Mouse (Mus musculus): ENCODE results near the gene Olfr1124.
"Not testable (repeated sequence)": the region's sequence is repeated elsewhere in the genome, so short reads cannot be mapped to it uniquely, and the experiment has no call there.

Olfr1124 gene

DNA sequence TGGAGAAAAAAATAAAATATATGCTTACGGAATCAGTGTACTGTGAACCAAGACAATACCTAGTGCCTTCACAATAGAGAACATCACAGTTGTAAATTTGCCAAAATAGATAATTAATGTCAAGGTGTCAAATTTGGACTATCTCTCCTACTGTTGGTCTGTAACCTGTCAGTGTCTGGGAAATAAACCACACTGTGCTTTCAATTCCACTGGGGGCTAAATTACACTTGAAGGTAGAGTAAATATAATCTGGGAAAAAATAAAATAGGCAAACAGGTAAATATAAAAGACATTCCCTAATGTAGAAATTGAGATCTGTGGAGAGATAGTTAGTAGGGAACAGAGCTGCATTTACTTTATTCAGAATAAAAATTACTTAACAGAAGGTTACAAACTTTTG is at the start of gene Olfr1124:
Gene Olfr1124, plus strand, starts transcription at position 301 of the 400 bp plus-strand sequence.
- in situ Hi-C loops (cut with MboI, MseI), result no loop called here

DNA sequence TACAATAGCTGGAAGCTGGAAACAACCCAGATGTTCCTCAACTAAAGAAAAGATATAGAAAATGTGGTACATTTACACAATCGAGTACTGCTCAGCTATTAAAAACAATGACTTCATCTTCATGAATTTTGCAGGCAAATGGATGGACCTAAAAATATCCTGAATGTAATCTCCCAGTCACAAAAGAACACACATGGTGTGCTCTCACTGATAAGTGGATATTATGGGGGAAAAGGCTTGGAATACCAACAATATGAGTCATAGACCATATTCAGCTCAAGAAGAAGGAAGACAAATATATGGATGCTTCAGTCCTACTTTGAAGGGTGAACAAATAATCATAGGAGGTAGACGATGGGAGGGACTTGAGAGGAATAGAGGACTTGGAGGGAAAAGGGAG is 46.1 kb upstream of the Olfr1124 start:
- in situ Hi-C loops (cut with MboI, MseI), result no loop called here

DNA sequence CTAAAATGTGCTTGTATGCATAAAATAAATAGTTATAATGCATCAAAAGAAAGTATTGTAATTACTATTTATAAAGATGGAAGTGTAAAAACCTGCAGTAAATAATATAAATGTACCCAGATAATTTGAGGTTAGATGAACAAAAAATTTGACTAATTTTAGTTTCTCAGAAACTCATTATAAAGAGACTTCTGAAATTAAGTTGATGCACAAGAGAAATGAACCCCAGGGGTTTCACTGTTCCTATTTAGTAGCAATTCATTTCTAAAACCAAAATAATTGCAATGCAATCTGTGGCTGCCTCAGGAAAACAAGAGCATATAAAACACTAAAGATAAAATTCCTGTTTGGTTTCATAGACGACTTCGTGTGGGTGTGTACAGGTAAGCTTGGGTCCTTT is 44.5 kb upstream of the Olfr1124 start, which contains the start of gene Olfr1122:
Gene Olfr1122, plus strand, starts transcription at position 301 of the 400 bp plus-strand sequence.
- in situ Hi-C loops (cut with MboI, MseI), result no loop called here

DNA sequence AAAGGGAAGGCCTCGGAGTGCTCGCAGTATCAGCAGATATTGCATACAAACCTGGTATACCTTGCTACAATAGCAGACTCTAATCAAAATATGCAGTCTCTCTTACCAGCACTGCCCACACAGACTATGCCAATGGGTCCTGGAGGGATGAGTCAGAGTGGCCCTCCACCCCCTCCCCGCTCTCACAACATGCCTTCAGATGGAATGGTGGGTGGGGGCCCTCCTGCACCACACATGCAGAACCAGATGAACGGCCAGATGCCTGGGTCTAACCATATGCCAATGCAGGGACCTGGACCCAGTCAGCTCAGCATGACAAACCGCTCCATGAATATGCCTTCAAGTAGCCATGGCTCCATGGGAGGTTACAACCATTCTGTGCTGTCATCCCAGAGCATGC is 36.5 kb upstream of the Olfr1124 start:
- in situ Hi-C loops (cut with MboI, MseI), result not testable (repeated sequence)

DNA sequence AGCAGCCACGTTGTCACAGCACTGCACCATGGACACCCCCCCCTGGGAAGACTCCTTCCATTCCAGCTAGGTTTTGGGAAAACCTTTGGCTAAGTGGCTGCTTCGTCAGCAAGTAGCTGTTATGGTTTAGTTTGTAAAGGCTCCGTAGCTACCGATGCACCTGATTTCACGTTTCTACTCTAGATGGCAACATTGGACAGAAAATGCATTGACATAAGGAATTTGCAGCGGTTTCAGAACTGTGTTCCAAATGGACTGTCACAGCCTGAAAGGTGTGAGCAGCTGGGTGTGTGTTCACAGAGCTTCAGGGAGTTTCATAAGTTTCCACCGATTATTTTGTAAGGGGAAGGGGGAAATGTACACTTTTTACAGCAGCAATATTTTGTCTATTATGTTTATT is 35.4 kb upstream of the Olfr1124 start:
- in situ Hi-C loops (cut with MboI, MseI), result not testable (repeated sequence)

DNA sequence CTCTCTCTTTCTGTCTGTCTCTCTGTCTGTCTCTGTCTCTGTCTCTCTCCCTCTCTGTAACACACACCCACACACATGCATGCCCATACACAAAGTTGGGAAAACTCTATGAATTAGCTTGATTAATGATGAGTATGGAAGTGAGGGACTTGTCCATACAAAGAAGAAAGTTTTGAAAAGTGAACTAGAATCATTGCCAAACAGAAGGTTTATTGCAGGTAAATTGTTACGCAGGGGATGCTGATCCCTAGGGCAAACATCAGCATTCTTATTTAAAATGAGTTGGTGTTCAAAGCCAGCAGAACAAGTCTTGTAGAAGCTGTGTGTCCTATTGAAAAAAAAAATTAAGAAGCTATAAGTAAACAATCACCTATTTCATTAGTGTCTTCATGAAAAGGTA is 13.7 kb upstream of the Olfr1124 start, which contains the start of gene Olfr1123:
Gene Olfr1123, plus strand, starts transcription at position 301 of the 400 bp plus-strand sequence.
- in situ Hi-C loops (cut with MboI, MseI), result no loop called here

DNA sequence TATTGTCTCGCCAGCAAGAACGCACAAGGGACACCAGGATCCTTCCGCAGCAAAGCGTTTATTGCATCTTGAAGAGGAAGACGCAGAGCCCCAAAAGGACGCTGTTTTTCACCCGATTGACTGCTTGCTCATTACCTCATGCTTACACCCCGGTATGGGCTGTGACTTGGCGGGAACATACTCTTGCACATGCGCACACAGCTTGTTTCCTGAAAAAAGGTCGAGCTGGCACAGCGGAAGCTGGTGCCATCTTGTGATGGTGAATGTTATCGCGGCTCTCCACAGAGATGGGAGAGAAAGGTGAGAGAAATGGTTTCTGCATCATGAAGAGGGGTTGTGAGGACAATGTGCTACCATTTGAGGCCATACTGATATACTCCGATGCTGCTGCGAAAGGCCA is 7.7 kb downstream of the Olfr1124 start:
- in situ Hi-C loops (cut with MboI, MseI), result no loop called here

DNA sequence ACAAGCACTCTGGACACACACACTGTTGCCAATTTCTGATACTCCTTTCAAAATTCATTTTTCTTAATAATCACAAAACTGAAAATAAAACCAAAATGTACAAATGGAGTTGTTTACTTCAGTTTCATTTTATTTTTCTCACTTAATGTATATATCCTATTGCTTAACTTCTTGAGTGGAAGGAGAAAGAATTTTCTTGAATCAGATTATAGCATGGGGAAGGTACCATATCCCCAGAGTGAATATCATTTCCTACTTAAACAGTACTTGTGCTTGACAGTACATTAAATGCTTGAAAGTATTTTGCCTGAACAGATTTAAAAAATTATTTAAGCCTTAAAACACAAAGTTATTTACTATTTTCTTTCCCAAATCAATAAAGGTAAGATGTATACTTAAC is 23.6 kb downstream of the Olfr1124 start, which contains the start of gene Olfr1126:
Gene Olfr1126, plus strand, starts transcription at position 301 of the 400 bp plus-strand sequence.
- in situ Hi-C loops (cut with MboI, MseI), result no loop called here

DNA sequence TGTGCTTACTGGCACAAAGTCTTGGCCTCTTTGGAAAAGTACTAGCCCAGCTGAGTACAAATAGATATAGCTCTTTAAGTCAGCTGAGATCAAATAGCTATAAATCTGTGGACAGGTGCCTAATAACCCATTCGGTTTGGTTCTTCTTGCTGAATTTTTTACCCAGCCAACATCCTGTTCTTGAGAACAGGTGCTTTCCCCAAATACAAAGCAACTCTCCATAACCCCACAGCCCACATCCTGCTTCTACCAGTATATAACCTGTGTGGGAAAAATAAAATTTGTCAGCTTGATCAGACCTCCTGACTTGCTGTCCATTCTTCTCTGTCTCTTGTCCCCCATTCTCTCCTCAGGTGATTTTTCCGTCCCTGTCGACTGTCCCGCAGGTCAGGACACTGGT is 31.7 kb downstream of the Olfr1124 start:
- in situ Hi-C loops (cut with MboI, MseI), result no loop called here

DNA sequence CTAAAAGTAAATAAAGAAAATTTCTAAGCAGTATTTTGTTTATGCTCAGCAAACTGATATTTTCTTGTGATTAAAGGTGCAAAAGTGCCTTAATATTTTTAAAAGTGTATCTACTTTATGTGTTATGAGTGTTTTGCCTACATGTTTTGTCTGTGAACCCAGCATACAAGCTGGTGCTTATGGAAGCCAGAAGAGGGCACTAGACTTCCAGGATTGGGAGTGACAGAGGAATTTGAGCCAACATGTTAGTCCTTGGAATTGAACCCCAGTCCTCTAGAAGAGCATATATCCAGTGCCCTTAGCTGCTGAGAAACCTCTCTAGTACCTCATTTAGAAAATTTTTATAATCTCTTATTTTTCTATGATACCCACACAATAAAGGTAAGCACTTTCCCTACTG is 50.1 kb downstream of the Olfr1124 start:
- in situ Hi-C loops (cut with MboI, MseI), result no loop called here

DNA sequence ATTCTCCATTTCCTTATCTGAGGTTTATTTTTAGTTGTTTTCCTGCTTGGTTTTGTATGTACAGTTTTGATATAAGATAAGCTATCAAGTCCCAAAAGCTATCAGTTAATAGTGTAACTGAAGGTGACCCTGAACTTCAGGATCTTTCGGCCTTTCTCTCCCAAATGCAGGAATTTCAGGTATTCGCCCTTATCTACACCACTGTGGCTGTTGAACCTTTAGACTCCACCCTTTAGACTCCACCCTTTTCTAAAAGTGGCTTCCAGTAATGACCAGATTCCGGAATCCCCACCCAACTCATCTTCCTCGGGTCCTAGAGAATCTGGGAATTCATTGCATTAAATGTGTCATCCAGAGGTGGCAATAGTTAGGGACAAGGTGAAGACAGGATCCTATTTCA is 51.1 kb downstream of the Olfr1124 start:
- in situ Hi-C loops (cut with MboI, MseI), result no loop called here

DNA sequence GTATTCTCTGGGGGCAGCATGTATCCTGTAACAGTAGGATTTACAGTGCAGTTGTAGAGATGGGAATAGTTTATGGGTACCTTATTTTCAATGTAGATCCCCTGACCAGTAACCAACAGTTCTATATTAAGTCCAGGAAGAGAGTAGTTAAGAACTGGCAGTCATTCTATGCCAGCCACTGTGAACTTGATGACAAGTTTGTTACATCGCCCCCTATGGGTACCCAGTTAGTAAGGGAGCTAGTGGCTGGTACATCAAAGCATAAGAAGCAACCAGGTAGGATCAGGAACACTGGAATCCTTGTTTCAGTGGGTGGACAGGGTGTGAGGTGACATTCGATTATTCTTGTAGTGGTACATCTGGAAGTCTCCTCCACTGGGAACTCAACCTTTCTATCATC is 52.2 kb downstream of the Olfr1124 start:
- in situ Hi-C loops (cut with MboI, MseI), result no loop called here
